Mouse (Mus musculus): ENCODE results near the gene Ccnk. TPM values are rescaled to one million over a fixed set of nuclear protein-coding genes. Genes with fewer than 3 reads are reported as not detected.

The Ccnk gene
- polyA plus RNA-seq, 1 experiment from 2014 or later = 6.0 TPM

DNA sequence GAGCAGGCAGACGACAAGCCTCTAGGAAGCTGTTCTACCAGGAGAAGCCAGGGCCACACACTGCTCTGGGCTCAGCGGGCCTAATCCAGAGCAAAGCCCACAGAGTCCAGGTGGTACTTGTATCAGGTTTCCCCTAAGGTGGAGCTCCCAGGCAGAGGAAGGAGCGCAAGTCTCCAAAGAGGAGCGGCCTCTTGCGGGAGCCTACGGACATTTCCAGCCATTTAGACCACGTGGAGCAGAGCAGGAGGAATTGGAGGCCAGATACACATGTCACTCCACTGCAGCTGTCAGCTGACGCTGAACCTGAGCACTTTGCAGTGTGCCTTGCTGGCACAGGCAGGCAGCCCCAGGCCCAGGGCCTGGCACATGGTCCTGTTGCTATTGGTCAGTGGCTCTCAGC, 35.7 kb downstream of the Ccnk start:
- Histone ChIP-seq H3K9me3 (ENCODE audit: control insufficient read depth, low read length) (no peaks in the 10 kb centered on the region), H3K4me3 (ENCODE audit: low read depth, low read length) (no peak overlapping the region), H3K27me3 (ENCODE audit: control insufficient read depth, insufficient read depth, low read length) (no peaks in the 10 kb centered on the region), H3K4me2 (ENCODE audit: low read depth) (no peak overlapping the region), H3K9ac (ENCODE audit: low read length) (0 out of 2 replicates have a peak overlapping the region, but pooled peaks have one; percentile 10), H3K27ac (ENCODE audit: low read depth, low read length) (no peak overlapping the region), H3K4me1 (ENCODE audit: control insufficient read depth, insufficient read depth, low read length) (peaks cover 56% of the 10 kb centered on the region), H3K36me3 (ENCODE audit: control insufficient read depth, insufficient read depth, low read length) (no peaks in the 10 kb centered on the region)
- WGBS = 55% methylated on average over 8 of the region's 8 CpGs
- DNase-seq (ENCODE audit: low spot score) = no peak
- no peak for ATAC-seq (ENCODE audit: insufficient read depth, low FRiP score, low TSS enrichment)

DNA sequence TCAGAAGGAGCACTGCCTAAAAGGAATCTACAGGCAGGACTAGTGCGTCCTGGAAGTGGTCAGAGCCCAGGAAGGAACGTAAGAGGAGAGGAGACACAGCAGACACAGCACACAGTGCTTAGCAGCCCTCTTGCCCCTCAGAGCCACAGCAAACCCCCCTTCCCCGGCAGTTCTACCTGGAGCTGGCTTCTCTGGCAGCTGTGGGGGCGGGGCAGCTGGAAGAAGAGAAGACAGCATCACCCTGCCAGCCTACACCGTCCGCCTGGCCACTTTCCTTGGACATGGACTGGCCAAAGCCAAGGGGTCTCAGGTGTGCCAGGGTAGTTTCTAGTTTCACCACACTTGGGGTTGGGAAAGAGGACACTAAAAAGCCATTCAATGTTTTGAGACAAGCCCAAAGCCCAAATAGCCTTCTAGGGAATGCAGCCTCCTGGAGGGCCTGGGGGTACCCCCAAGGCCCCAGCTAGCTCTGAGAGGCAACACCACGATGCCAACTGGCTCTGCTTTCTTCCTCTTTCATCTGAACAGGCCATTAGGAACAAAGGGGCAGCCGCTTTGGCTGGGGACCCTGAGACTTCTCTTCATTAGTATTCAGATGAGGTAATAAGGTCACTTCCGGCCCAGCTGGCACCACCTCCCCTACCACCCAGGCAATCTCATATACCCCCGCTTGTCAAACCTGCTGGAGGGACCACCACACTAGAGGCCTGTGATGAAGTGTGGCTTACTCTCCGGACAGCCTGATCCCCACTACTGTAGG, 37.4 kb downstream of the Ccnk start:
- H3K36me3 ChIP-seq (ENCODE audit: control insufficient read depth, insufficient read depth, low read length) = no peaks in the 10 kb centered on the region
- 70% methylated on average over 11 of the region's 11 CpGs for WGBS
- no peak overlapping the region for H3K4me3 ChIP-seq (ENCODE audit: low read depth, low read length)
- H3K9me3 ChIP-seq (ENCODE audit: control insufficient read depth, low read length) = no peaks in the 10 kb centered on the region
- peak overlapping the region; percentile 26 for H3K9ac ChIP-seq (ENCODE audit: low read length)
- H3K27me3 ChIP-seq (ENCODE audit: control insufficient read depth, insufficient read depth, low read length) = no peaks in the 10 kb centered on the region
- DNase-seq (ENCODE audit: low spot score) (no peak), ATAC-seq (ENCODE audit: insufficient read depth, low FRiP score, low TSS enrichment) (peak; percentile 36; the same call in 1 of the 2 replicates)
- no peak overlapping the region for H3K4me2 ChIP-seq (ENCODE audit: low read depth)
- H3K4me1 ChIP-seq (ENCODE audit: control insufficient read depth, insufficient read depth, low read length) = peaks cover 64% of the 10 kb centered on the region
- H3K27ac ChIP-seq (ENCODE audit: low read depth, low read length) = peak overlapping the region; percentile 67

DNA sequence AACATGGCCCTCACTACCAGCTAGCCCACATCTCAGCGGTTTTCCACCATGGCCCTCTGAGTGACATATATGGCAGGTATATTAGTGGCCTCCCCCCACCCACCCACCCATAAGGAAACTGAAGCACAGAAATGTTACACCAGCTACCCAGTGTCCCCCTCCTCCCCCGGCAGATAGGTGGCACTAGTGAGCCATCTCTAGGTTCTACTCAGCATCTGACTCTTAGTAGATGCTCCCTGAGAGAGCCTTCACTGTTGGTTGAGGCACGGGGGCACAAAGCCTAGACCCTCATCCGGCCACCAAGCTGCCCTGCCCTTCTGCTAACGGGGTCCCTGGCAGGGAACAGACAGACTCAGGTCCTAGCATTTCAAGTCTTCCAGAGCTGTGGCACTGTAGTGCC, 38.2 kb downstream of the Ccnk start:
- WGBS = 60% methylated on average over 5 of the region's 5 CpGs
- Histone ChIP-seq H3K27ac (ENCODE audit: low read depth, low read length) (peak overlapping the region; percentile 67), H3K4me1 (ENCODE audit: control insufficient read depth, insufficient read depth, low read length) (peaks cover 64% of the 10 kb centered on the region), H3K27me3 (ENCODE audit: control insufficient read depth, insufficient read depth, low read length) (no peaks in the 10 kb centered on the region), H3K4me3 (ENCODE audit: low read depth, low read length) (no peak overlapping the region), H3K4me2 (ENCODE audit: low read depth) (no peak overlapping the region), H3K9ac (ENCODE audit: low read length) (no peak overlapping the region), H3K36me3 (ENCODE audit: control insufficient read depth, insufficient read depth, low read length) (no peaks in the 10 kb centered on the region), H3K9me3 (ENCODE audit: control insufficient read depth, low read length) (no peaks in the 10 kb centered on the region)
- no peak for DNase-seq (ENCODE audit: low spot score)
- no peak for ATAC-seq (ENCODE audit: insufficient read depth, low FRiP score, low TSS enrichment)

DNA sequence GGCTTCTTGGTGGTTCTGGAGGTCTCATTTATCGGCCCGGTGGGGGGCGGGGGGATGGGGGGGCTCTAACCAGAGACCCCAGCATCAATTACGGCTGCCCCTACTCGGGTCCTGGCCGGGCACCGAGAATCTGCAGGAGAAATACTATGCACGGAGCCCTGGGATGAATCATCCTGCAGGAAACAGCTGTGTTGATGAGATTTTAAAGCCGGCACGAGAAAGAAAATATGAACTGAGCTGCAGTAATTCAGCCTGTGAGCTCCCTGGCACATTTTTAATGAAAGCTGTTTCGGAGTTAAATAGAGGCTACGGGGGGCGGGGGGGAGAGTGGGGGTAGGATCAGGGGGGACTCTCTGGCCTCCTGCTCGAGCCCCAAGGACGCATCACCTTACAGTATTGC, 39.8 kb downstream of the Ccnk start:
- Histone ChIP-seq H3K9ac (ENCODE audit: low read length) (no peak overlapping the region), H3K27ac (ENCODE audit: low read depth, low read length) (peak overlapping the region; percentile 69; the same call in 1 of the 2 replicates), H3K36me3 (ENCODE audit: control insufficient read depth, insufficient read depth, low read length) (no peaks in the 10 kb centered on the region), H3K4me1 (ENCODE audit: control insufficient read depth, insufficient read depth, low read length) (peaks cover 52% of the 10 kb centered on the region), H3K4me3 (ENCODE audit: low read depth, low read length) (no peak overlapping the region), H3K9me3 (ENCODE audit: control insufficient read depth, low read length) (no peaks in the 10 kb centered on the region), H3K27me3 (ENCODE audit: control insufficient read depth, insufficient read depth, low read length) (no peaks in the 10 kb centered on the region), H3K4me2 (ENCODE audit: low read depth) (no peak overlapping the region)
- ATAC-seq (ENCODE audit: insufficient read depth, low FRiP score, low TSS enrichment) (no peak), DNase-seq (ENCODE audit: low spot score) (no peak)
- 63% methylated on average over 15 of the region's 15 CpGs for WGBS

DNA sequence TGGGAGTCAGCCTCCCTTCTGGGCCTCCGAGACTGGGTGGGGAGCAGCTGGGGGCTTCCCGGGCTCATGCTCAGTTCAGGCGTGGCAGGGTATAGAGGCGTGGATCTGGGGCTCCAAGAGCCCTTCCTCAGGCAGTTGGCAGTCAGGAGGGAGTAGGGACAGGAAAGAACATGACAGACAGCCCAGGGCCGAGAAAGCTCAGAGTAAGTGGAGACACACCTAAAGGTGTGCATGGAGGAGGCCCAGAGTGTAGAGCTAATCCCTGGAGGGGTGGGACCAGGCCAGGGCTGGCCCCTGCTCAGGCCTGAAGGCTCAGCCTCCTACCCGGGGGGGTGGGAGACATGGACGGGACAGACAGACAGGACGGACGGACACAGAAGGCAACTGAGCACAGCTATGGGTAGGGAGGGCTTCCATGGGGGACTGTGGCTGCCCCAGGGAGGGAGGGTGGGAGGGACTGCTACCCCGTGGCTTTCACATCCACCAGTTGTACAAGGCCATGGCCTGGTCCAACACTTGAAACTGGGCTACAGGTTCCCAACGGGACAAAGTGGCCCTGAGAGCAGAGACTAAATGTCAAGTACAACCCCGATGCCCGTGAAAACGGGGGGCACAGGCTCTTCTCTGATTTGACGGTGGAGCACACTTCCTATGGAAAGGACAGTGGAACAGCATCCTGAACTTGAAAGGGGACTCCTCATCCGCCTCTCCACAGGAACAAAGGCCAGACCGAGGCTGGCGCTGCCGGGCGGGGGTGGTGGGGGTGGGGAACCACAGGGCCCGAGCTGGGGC, 40.6 kb downstream of the Ccnk start:
- Histone ChIP-seq H3K27ac (ENCODE audit: low read depth, low read length) (peak overlapping the region; percentile 69), H3K36me3 (ENCODE audit: control insufficient read depth, insufficient read depth, low read length) (no peaks in the 10 kb centered on the region), H3K4me1 (ENCODE audit: control insufficient read depth, insufficient read depth, low read length) (peaks cover 51% of the 10 kb centered on the region), H3K9ac (ENCODE audit: low read length) (no peak overlapping the region), H3K4me2 (ENCODE audit: low read depth) (no peak overlapping the region), H3K27me3 (ENCODE audit: control insufficient read depth, insufficient read depth, low read length) (no peaks in the 10 kb centered on the region), H3K9me3 (ENCODE audit: control insufficient read depth, low read length) (no peaks in the 10 kb centered on the region), H3K4me3 (ENCODE audit: low read depth, low read length) (no peak overlapping the region)
- ATAC-seq (ENCODE audit: insufficient read depth, low FRiP score, low TSS enrichment) (no peak), DNase-seq (ENCODE audit: low spot score) (no peak)
- 72% methylated on average over 21 of the region's 21 CpGs for WGBS

DNA sequence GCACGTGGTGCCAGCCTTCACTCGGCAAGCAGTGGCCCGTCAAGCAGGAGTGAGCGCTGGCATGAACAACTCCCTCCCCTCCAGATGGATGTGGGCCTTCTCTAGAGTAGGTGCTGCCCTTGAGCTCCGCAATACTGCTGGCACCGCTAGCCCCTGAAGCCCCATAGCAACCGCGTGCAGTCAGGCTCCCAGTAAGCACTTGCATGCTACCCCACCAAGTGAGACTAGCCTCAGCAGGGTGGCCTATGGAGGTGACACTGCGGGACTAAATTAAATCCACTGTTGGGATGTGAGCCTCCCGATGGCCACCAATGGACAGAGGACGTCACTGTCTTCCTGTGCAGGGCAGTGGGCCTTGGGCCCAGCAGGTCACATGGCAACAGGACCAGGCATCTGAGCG, 41.2 kb downstream of the Ccnk start:
- H3K4me2 ChIP-seq (ENCODE audit: low read depth) = no peak overlapping the region
- DNase-seq (ENCODE audit: low spot score) (no peak), ATAC-seq (ENCODE audit: insufficient read depth, low FRiP score, low TSS enrichment) (0 out of 2 replicates have a peak, but pooled peaks have one; percentile 6)
- no peaks in the 10 kb centered on the region for H3K27me3 ChIP-seq (ENCODE audit: control insufficient read depth, insufficient read depth, low read length)
- H3K4me1 ChIP-seq (ENCODE audit: control insufficient read depth, insufficient read depth, low read length) = peaks cover 51% of the 10 kb centered on the region
- no peaks in the 10 kb centered on the region for H3K9me3 ChIP-seq (ENCODE audit: control insufficient read depth, low read length)
- H3K27ac ChIP-seq (ENCODE audit: low read depth, low read length) = 0 out of 2 replicates have a peak overlapping the region, but pooled peaks have one; percentile 27
- WGBS = 65% methylated on average over 12 of the region's 12 CpGs
- H3K9ac ChIP-seq (ENCODE audit: low read length) = no peak overlapping the region
- no peak overlapping the region for H3K4me3 ChIP-seq (ENCODE audit: low read depth, low read length)
- no peaks in the 10 kb centered on the region for H3K36me3 ChIP-seq (ENCODE audit: control insufficient read depth, insufficient read depth, low read length)

DNA sequence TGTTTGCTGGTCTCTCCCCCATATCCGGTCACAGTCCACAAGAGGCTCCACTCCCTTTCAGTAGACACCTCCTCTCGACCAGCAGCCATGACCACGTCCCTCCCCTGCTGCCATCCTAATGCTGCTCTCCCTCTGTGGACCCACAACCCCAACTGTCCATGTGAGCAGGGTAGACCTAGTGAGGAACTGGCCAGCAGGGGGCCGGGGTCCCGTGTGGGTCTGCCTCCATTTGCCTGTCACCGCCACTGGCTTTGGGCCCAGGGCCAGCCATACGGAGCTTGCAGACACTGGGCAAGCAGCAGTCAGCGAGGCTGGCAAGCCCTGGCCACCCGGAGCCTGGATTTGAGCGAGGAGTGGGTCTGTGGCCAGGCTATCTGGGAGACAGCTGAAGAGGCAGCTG, 41.8 kb downstream of the Ccnk start:
- no peak overlapping the region for H3K9ac ChIP-seq (ENCODE audit: low read length)
- H3K36me3 ChIP-seq (ENCODE audit: control insufficient read depth, insufficient read depth, low read length) = no peaks in the 10 kb centered on the region
- no peak overlapping the region for H3K4me2 ChIP-seq (ENCODE audit: low read depth)
- no peaks in the 10 kb centered on the region for H3K27me3 ChIP-seq (ENCODE audit: control insufficient read depth, insufficient read depth, low read length)
- H3K4me3 ChIP-seq (ENCODE audit: low read depth, low read length) = no peak overlapping the region
- WGBS = 58% methylated on average over 10 of the region's 10 CpGs
- H3K9me3 ChIP-seq (ENCODE audit: control insufficient read depth, low read length) = no peaks in the 10 kb centered on the region
- peaks cover 56% of the 10 kb centered on the region for H3K4me1 ChIP-seq (ENCODE audit: control insufficient read depth, insufficient read depth, low read length)
- ATAC-seq (ENCODE audit: insufficient read depth, low FRiP score, low TSS enrichment) (0 out of 2 replicates have a peak, but pooled peaks have one; percentile 5), DNase-seq (ENCODE audit: low spot score) (no peak)
- no peak overlapping the region for H3K27ac ChIP-seq (ENCODE audit: low read depth, low read length)

DNA sequence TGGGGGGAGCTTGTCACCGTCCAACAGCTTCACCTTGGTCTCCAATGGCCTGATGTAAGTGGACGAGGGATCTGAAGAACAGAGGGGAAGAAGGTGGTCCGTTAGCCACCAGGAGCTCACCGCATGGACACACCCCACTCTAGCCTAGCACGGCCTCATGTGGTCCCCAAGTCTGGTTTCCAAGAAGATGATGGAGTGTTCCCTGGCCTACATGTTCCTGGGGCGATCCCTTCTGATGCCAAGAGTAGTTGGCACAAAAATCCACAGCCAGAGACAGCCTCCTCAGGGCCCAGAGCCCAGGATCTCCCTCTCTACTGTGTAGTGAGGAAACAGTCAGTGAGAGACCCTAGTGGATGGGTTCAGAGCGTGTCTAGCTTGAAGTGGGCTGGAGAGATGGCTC, 42.3 kb downstream of the Ccnk start:
- 94% methylated on average over 7 of the region's 7 CpGs for WGBS
- no peaks in the 10 kb centered on the region for H3K36me3 ChIP-seq (ENCODE audit: control insufficient read depth, insufficient read depth, low read length)
- peaks cover 55% of the 10 kb centered on the region for H3K4me1 ChIP-seq (ENCODE audit: control insufficient read depth, insufficient read depth, low read length)

More for the DNA sequence above, 42.3 kb downstream of the Ccnk start:
- no peak overlapping the region for H3K27ac ChIP-seq (ENCODE audit: low read depth, low read length)
- H3K9me3 ChIP-seq (ENCODE audit: control insufficient read depth, low read length) = no peaks in the 10 kb centered on the region
- ATAC-seq (ENCODE audit: insufficient read depth, low FRiP score, low TSS enrichment) (no peak), DNase-seq (ENCODE audit: low spot score) (no peak)
- no peak overlapping the region for H3K4me3 ChIP-seq (ENCODE audit: low read depth, low read length)
- H3K9ac ChIP-seq (ENCODE audit: low read length) = no peak overlapping the region
- H3K4me2 ChIP-seq (ENCODE audit: low read depth) = no peak overlapping the region
- H3K27me3 ChIP-seq (ENCODE audit: control insufficient read depth, insufficient read depth, low read length) = no peaks in the 10 kb centered on the region
